Mouse (Mus musculus) intestine, postnatal 0 days (tissue): Measurements from ENCODE around the gene C130050O18Rik. TPM values are rescaled to one million over a fixed set of nuclear protein-coding genes. Genes with fewer than 3 reads are reported as not detected.
A peak's percentile ranks its signal among the peaks of the same experiment; 100 is the strongest.

ENCODE experiments used
- ATAC-seq: fragments of 200-750 bp; cut with Nextera tagmentation; 2 replicates; pipeline ENCODE4 v1.8.0; 2017; ENCODE audit warnings: mild to moderate bottlenecking, moderate TSS enrichment, moderate library complexity
- H3K27ac ChIP-seq: fragments of 300-500 bp; sonication (generic); 2 replicates; pipeline ENCODE4 v1.5.1; 2014; ENCODE audit warnings: mild to moderate bottlenecking, low read depth, low read length, moderate library complexity
- H3K27me3 ChIP-seq: fragments of 300-500 bp; sonication (generic); replicated peaks from 2 replicates; pipeline ENCODE4 v1.6.1; 2014; ENCODE audit warnings: low read length, mixed read lengths; ENCODE audit not compliant: control insufficient read depth, insufficient read depth
- H3K36me3 ChIP-seq: fragments of 300-500 bp; sonication (generic); 2 replicates; pipeline ENCODE4 v1.6.1; 2014; ENCODE audit warnings: mild to moderate bottlenecking, moderate library complexity; ENCODE audit not compliant: control insufficient read depth, insufficient read depth
- H3K4me1 ChIP-seq: fragments of 300-500 bp; sonication (generic); replicated peaks from 2 replicates; pipeline ENCODE4 v1.6.1; 2014; ENCODE audit warnings: antibody characterized with exemption, low read length, mixed read lengths; ENCODE audit not compliant: control insufficient read depth, insufficient read depth
- H3K4me2 ChIP-seq: fragments of 300-500 bp; sonication (generic); replicated peaks from 2 replicates; pipeline ENCODE4 v1.6.1; 2014; ENCODE audit warnings: low read depth, mild to moderate bottlenecking, moderate library complexity
- H3K4me3 ChIP-seq: fragments of 300-500 bp; sonication (generic); 2 replicates; pipeline ENCODE4 v1.5.1; 2014; ENCODE audit warnings: low read depth, low read length
- H3K9ac ChIP-seq: fragments of 300-500 bp; sonication (generic); 2 replicates; pipeline ENCODE4 v1.6.1; 2014; ENCODE audit warnings: mild to moderate bottlenecking, low read depth, low read length
- H3K9me3 ChIP-seq: fragments of 300-500 bp; sonication (generic); 2 replicates; pipeline ENCODE4 v1.6.1; 2016; ENCODE audit warnings: mixed run types; ENCODE audit not compliant: control insufficient read depth
- CTCF ChIP-seq: sonication (generic); IDR thresholded peaks from 2 replicates; pipeline ENCODE4 v1.5.1; 2016; ENCODE audit warnings: low read depth, mild to moderate bottlenecking, control low read depth, antibody characterized with exemption, moderate library complexity
- WGBS: fragments of 180-500 bp; shearing (Covaris S2); extraction: QIAGEN DNeasy Blood & Tissue Kit; methylation state at CpG from one replicate; pipeline ENCODE4 v1.1.7; 2014; 5-methylcytosine and 5-hydroxymethylcytosine counted together
- polyA plus RNA-seq: library from polyadenylated mRNA; unstranded; fragments of >200 nt; fragmentation: Nextera tagmentation; extraction: Ambion mirVana; gene quantifications from 2 replicates; pipeline ENCODE4 v1.2.1, GENCODE M21; 2015

C130050O18Rik gene
- polyA plus RNA-seq, 1 experiment from 2014 or later, result 0.76 TPM

DNA sequence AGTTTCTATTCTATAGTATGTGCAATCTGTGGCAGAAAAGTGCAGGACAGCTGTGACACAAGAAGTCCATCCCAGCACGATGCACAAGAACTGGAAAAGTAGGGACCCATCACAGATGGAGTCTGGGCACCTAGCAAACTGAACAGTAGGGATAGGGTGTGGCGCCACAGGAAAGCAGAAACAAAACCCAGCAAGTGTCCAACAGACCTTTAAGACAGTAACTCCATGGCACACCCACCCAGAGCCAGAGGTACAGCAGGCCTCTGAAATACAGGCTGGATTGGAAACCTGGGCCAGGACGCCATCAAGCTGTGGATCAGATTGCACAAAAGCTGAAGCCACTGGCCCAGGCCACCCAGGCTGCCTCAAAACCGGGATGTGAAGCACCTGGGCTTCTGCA, 37.9 kb downstream of the C130050O18Rik start:
- H3K4me2 ChIP-seq, result no peak overlapping the region
- H3K27me3 ChIP-seq, result no peaks in the 10 kb centered on the region
- no peak overlapping the region for H3K9ac ChIP-seq
- H3K27ac ChIP-seq, result no peak overlapping the region
- ATAC-seq, result no peak
- TF ChIP-seq CTCF, result no peak
- H3K4me1 ChIP-seq, result no peaks in the 10 kb centered on the region
- no peaks in the 10 kb centered on the region for H3K9me3 ChIP-seq
- H3K4me3 ChIP-seq, result no peak overlapping the region
- no peaks in the 10 kb centered on the region for H3K36me3 ChIP-seq
- WGBS, result 72% methylated on average over 4 of the region's 4 CpGs

GRCm38 (mm10) chr5:139445258-139445657, 40.2 kb downstream of the C130050O18Rik start:
- no peaks in the 10 kb centered on the region for H3K36me3 ChIP-seq
- H3K4me1 ChIP-seq, result no peaks in the 10 kb centered on the region
- no peak for ATAC-seq
- no peak overlapping the region for H3K9ac ChIP-seq
- no peaks in the 10 kb centered on the region for H3K27me3 ChIP-seq
- no peak overlapping the region for H3K4me2 ChIP-seq
- H3K4me3 ChIP-seq, result no peak overlapping the region
- no peak overlapping the region for H3K27ac ChIP-seq
- peak; percentile 61 for TF ChIP-seq CTCF
- H3K9me3 ChIP-seq, result no peaks in the 10 kb centered on the region
- 73% methylated on average over 8 of the region's 8 CpGs for WGBS

- Histone ChIP-seq H3K36me3 (no peaks in the 10 kb centered on the region), H3K9ac (no peak overlapping the region), H3K9me3 (no peaks in the 10 kb centered on the region), H3K27me3 (no peaks in the 10 kb centered on the region), H3K4me2 (no peak overlapping the region), H3K4me1 (no peaks in the 10 kb centered on the region), H3K27ac (no peak overlapping the region), H3K4me3 (no peak overlapping the region)
- WGBS, result 72% methylated on average over 6 of the region's 6 CpGs
- no peak for TF ChIP-seq CTCF
- no peak for ATAC-seq
These were observed 42.9 kb downstream of the C130050O18Rik start for GRCm38 (mm10) chr5:139448025-139448424.

GRCm38 (mm10) chr5:139449161-139449791, 44.2 kb downstream of the C130050O18Rik start:
- H3K4me2 ChIP-seq, result no peak overlapping the region
- no peak overlapping the region for H3K4me3 ChIP-seq
- no peaks in the 10 kb centered on the region for H3K9me3 ChIP-seq
- no peak for TF ChIP-seq CTCF
- 58% methylated on average over 5 of the region's 5 CpGs for WGBS
- H3K36me3 ChIP-seq, result no peaks in the 10 kb centered on the region
- no peaks in the 10 kb centered on the region for H3K4me1 ChIP-seq
- ATAC-seq, result no peak
- no peak overlapping the region for H3K27ac ChIP-seq
- no peaks in the 10 kb centered on the region for H3K27me3 ChIP-seq
- no peak overlapping the region for H3K9ac ChIP-seq

DNA sequence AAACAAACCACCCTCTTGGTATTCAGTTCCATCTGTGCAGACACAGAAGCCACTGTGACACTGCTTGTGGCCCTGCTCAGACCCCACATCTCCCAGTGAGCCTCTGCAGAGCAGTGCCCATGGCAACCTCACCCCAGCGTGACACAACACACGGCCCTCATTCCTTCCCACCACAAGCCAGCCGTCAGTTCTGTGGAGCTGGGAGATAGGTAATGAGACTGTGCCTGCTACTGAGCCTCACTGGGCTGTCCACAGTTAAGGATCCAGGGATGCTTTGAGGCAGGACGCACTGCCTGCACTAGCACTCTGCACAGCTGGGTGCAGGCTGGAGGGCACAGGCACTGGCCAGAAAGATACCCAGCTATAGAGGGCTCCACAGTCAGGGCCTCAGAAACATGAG, 44.8 kb downstream of the C130050O18Rik start:
- no peak for TF ChIP-seq CTCF
- H3K4me2 ChIP-seq, result no peak overlapping the region
- no peaks in the 10 kb centered on the region for H3K9me3 ChIP-seq
- no peaks in the 10 kb centered on the region for H3K4me1 ChIP-seq
- ATAC-seq, result no peak
- H3K4me3 ChIP-seq, result no peak overlapping the region
- WGBS, result 50% methylated on average over 4 of the region's 4 CpGs
- no peaks in the 10 kb centered on the region; the same call in 1 of the 2 replicates for H3K36me3 ChIP-seq
- H3K9ac ChIP-seq, result no peak overlapping the region
- no peak overlapping the region for H3K27ac ChIP-seq
- no peaks in the 10 kb centered on the region for H3K27me3 ChIP-seq

- ATAC-seq, result no peak
- TF ChIP-seq CTCF, result no peak
These were observed 48.0 kb downstream of the C130050O18Rik start for GRCm38 (mm10) chr5:139453031-139453430.

More at GRCm38 (mm10) chr5:139453031-139453430, 48.0 kb downstream of the C130050O18Rik start:
- Histone ChIP-seq H3K27me3 (no peaks in the 10 kb centered on the region), H3K4me1 (no peaks in the 10 kb centered on the region), H3K36me3 (no peaks in the 10 kb centered on the region; the same call in 1 of the 2 replicates), H3K4me3 (no peak overlapping the region), H3K27ac (no peak overlapping the region), H3K9me3 (no peaks in the 10 kb centered on the region), H3K9ac (no peak overlapping the region), H3K4me2 (no peak overlapping the region)
- WGBS, result 85% methylated on average over 10 of the region's 10 CpGs
